Mouse (Mus musculus): ENCODE measurements around the gene Nadk2. TPM values are rescaled to one million over a fixed set of nuclear protein-coding genes. Genes with fewer than 3 reads are reported as not detected.

The Nadk2 gene
- total RNA-seq, 2 experiments from 2014 or later = 28.1 TPM

GRCm38 (mm10) chr15:9127051-9127791 is 56.2 kb downstream of the Nadk2 start:
- intact Hi-C loops (cut with DNase I) = no loop called here
- DNase-seq = no peak

- intact Hi-C loops (cut with DNase I) = no loop called here
- DNase-seq = no peak
Observed at GRCm38 (mm10) chr15:9130772-9131498, 59.9 kb downstream of the Nadk2 start.

GRCm38 (mm10) chr15:9131499-9131888 is 60.4 kb downstream of the Nadk2 start:
- DNase-seq = no peak
- intact Hi-C loops (cut with DNase I) = no loop called here

GRCm38 (mm10) chr15:9132693-9133443 is 61.8 kb downstream of the Nadk2 start:
- DNase-seq = peak; percentile 65
- intact Hi-C loops (cut with DNase I) = no loop called here

GRCm38 (mm10) chr15:9134891-9135507 is 63.9 kb downstream of the Nadk2 start:
- intact Hi-C loops (cut with DNase I) = no loop called here
- DNase-seq = no peak

- peak; percentile 17 for DNase-seq
Observed at GRCm38 (mm10) chr15:9139447-9139846, 68.4 kb downstream of the Nadk2 start.

GRCm38 (mm10) chr15:9140252-9140680 is 69.2 kb downstream of the Nadk2 start, which contains the start of gene Lmbrd2:
Lmbrd2 (plus strand) TSS chr15:9140550.
- intact Hi-C loops (cut with DNase I) = no loop called here
- DNase-seq = peak; percentile 99

More at GRCm38 (mm10) chr15:9139447-9139846, 68.4 kb downstream of the Nadk2 start:
- intact Hi-C loops (cut with DNase I) = no loop called here

- DNase-seq = no peak
- intact Hi-C loops (cut with DNase I) = no loop called here
Observed at GRCm38 (mm10) chr15:9140684-9141171, 69.7 kb downstream of the Nadk2 start.

GRCm38 (mm10) chr15:9155325-9155724 is 84.3 kb downstream of the Nadk2 start, which contains the start of gene Skp2:
Skp2 (minus strand) TSS chr15:9155425.
- intact Hi-C loops (cut with DNase I) = no loop called here
- no peak for DNase-seq

Other genes with a start within 250 kb of the Nadk2 start
- 1 to 10 TPM; 7.9 to 9.4 TPM for gene Ranbp3l, start 103.3 kb upstream of the Nadk2 start, total RNA-seq (2021)
- gene Lmbrd2, start 69.3 kb downstream of the Nadk2 start, total RNA-seq (2021) = 10 to 100 TPM; 52.2 to 52.6 TPM
- gene Skp2, start 84.2 kb downstream of the Nadk2 start, total RNA-seq (2021) = 10 to 100 TPM in 1 of 2 experiments, 1 to 10 TPM in 1; 9.6 to 11.8 TPM
- not detected for gene Ugt3a1, start 205.6 kb downstream of the Nadk2 start, total RNA-seq (2021)